Mouse (Mus musculus): ENCODE measurements around the gene Fbxo46. TPM values are rescaled to one million over a fixed set of nuclear protein-coding genes. Genes with fewer than 3 reads are reported as not detected.
A peak's percentile ranks its signal among the peaks of the same experiment; 100 is the strongest.

The Fbxo46 gene
- total RNA-seq, 2 experiments from 2014 or later: 2.3 to 3.0 TPM

DNA sequence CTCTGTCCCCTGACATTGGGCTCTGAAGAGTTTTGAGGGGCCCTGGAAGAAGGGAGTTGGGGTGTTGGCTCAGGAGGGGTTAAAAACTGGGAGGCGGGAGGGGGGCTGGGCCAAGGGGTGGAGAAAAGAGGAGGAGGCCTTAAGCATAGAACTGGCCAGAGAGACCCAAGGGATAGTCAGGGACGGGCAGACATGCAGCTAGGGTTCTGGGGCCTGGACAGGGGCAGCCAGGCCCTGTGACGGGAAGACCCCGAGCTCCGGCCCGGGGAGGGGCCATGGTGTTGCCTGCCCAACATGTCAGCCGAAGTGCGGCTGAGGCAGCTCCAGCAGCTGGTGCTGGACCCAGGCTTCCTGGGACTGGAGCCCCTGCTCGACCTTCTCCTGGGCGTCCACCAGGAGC, 36.0 kb upstream of the Fbxo46 start, which contains the start of gene Dmpk:
TSS of gene Dmpk (plus strand) at position 149 of the 400 bp plus-strand sequence.
- intact Hi-C loops (cut with DNase I): no loop called here
- H3K4me3 ChIP-seq: peak within 1 kb of the TSS; percentile 87
- peak within 1 kb of the TSS; percentile 99 for H3K27ac ChIP-seq
- peak; percentile 81 for DNase-seq
- no peak for TF ChIP-seq CTCF (IDR thresholded peaks at IDR 0.05)

DNA sequence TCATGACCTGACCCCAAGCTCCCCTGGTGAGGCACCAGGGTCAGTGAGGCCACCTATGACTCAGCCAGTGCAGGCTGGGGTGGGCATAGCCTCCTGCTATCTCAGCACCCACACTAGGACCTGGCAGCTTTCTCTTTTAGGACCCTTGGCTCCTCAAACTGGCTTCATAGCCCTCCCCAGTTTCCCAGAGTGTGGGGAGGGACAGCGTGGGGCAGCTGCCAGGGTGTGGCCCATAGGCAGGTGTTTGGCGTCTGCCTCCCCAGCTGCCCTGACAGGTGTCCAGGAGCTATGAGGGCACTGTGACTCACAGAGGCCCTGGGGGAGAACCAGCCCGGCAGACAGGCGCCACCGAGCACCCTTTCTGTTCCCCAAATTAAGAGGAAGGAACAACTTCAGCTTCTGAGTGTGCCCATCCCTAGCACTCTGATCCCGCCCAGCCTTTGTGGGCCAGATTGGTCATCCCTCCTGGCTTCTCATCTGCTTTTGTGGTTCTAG, 35.3 kb upstream of the Fbxo46 start:
- peak; percentile 92 for DNase-seq
- H3K27ac ChIP-seq: peak overlapping the region; percentile 99
- peak overlapping the region; percentile 87 for H3K4me3 ChIP-seq
- TF ChIP-seq CTCF (IDR thresholded peaks at IDR 0.05): no peak
- intact Hi-C loops (cut with DNase I): no loop called here

GRCm38 (mm10) chr7:19084921-19085473, 34.7 kb upstream of the Fbxo46 start:
- intact Hi-C loops (cut with DNase I): no loop called here
- Histone ChIP-seq H3K4me3 (peak overlapping the region; percentile 87), H3K27ac (peak overlapping the region; percentile 99)
- TF ChIP-seq CTCF (IDR thresholded peaks at IDR 0.05): no peak
- DNase-seq: peak; percentile 55

DNA sequence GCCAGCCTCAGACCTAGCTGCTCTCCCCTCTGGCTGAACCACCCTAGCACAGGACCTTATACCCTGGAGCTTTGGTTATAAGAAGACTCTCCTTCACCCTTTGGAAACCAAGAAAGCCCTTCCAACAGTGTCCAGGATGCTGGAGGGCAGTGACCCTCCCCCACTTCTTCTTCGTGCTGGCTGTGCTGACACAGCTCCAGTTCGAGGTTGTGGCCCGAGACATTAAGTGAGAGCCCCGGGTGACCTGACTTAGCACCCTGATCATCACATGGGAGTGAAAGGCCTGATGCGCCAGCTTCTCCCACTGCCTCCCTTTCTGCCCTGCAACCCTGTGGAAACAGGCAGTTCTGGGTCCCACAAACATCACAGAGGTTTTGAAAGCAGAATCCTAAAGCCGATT, 34.2 kb upstream of the Fbxo46 start:
- TF ChIP-seq CTCF (IDR thresholded peaks at IDR 0.05): no peak
- H3K27ac ChIP-seq: peak overlapping the region; percentile 99
- DNase-seq: no peak

GRCm38 (mm10) chr7:19086042-19086441, 33.6 kb upstream of the Fbxo46 start:
- Histone ChIP-seq H3K4me3 (peak overlapping the region; percentile 87), H3K27ac (peak overlapping the region; percentile 99)
- TF ChIP-seq CTCF (IDR thresholded peaks at IDR 0.05): no peak
- intact Hi-C loops (cut with DNase I): no loop called here
- DNase-seq: peak; percentile 77

More for the DNA sequence above, 34.2 kb upstream of the Fbxo46 start:
- intact Hi-C loops (cut with DNase I): no loop called here
- H3K4me3 ChIP-seq: peak overlapping the region; percentile 87

- intact Hi-C loops (cut with DNase I): no loop called here
- DNase-seq: peak; percentile 22
- no peak overlapping the region for H3K27ac ChIP-seq
- no peak for TF ChIP-seq CTCF (IDR thresholded peaks at IDR 0.05)
- no peak overlapping the region for H3K4me3 ChIP-seq
These were observed 32.9 kb upstream of the Fbxo46 start for GRCm38 (mm10) chr7:19086760-19087159.

- no peak overlapping the region for H3K4me3 ChIP-seq
- DNase-seq: peak; percentile 84
- intact Hi-C loops (cut with DNase I): loop anchor here (1.0 kb wide), 1 partner anchor 16 kb away; no protein-coding TSS in a partner anchor
- 0 out of 2 replicates have a peak overlapping the region, but pooled peaks have one; percentile 28 for H3K27ac ChIP-seq
- TF ChIP-seq CTCF (IDR thresholded peaks at IDR 0.05): peak; percentile 97
These were observed 30.8 kb upstream of the Fbxo46 start for GRCm38 (mm10) chr7:19088813-19089212.

DNA sequence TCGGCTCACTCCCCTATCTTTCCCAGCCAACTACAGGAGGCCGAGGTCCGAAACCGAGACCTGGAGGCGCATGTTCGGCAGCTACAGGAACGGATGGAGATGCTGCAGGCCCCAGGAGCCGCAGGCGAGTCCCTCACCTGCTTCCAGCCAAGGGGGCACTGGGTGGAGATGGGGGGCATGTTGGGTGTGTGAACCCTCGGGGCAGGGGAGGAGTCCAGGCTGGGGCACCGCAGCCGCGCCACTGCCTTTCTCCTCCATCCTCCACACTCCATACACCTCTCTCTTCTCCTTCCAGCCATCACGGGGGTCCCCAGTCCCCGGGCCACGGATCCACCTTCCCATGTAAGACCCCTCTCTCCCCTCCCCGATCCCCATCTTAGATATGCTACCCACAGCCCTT, 27.7 kb upstream of the Fbxo46 start:
- intact Hi-C loops (cut with DNase I): loop anchor here (5.0 kb wide), 1 partner anchor 85 kb away; no protein-coding TSS in a partner anchor
- peak; percentile 24 for DNase-seq
- TF ChIP-seq CTCF (IDR thresholded peaks at IDR 0.05): no peak
- Histone ChIP-seq H3K27ac (no peak overlapping the region), H3K4me3 (no peak overlapping the region)

DNA sequence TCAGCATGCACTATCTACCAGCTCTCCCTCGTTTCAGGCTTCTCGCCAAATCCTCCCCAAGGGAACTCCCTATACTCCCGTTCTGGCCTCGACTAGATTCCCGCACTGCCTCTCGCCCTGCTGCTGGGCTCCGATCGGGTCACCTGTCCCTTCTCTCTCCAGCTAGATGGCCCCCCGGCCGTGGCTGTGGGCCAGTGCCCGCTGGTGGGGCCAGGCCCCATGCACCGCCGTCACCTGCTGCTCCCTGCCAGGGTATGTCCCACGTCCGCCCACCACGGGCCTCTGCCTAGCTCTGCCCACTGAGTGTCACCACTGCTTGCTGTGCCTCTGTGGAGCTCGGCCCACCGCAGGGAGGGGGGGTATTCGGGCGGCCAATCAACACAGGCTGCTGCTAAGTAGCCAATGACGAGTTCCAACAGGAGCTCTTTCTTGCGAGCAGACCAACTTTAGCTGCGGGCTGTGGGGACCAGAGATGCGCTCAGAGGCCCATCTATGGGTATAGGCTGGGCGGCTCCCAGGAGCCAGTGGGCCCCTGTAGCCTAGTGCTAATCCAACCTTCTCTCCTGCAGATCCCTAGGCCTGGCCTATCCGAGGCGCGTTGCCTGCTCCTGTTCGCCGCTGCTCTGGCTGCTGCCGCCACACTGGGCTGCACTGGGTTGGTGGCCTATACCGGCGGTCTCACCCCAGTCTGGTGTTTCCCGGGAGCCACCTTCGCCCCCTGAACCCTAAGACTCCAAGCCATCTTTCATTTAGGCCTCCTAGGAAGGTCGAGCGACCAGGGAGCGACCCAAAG, 27.1 kb upstream of the Fbxo46 start:
- Histone ChIP-seq H3K27ac (peak overlapping the region; percentile 94), H3K4me3 (peak overlapping the region; percentile 90)
- intact Hi-C loops (cut with DNase I): loop anchor here (1.0 to 5.0 kb wide), 2 partner anchors 23 to 85 kb away; no protein-coding TSS in a partner anchor
- no peak for TF ChIP-seq CTCF (IDR thresholded peaks at IDR 0.05)
- DNase-seq: peak; percentile 71

DNA sequence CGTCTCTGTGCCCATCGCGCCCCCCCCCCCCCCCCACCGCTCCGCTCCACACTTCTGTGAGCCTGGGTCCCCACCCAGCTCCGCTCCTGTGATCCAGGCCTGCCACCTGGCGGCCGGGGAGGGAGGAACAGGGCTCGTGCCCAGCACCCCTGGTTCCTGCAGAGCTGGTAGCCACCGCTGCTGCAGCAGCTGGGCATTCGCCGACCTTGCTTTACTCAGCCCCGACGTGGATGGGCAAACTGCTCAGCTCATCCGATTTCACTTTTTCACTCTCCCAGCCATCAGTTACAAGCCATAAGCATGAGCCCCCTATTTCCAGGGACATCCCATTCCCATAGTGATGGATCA, 26.5 kb upstream of the Fbxo46 start:
- Histone ChIP-seq H3K4me3 (peak overlapping the region; percentile 90), H3K27ac (peak overlapping the region; percentile 94)
- DNase-seq: peak; percentile 93
- intact Hi-C loops (cut with DNase I): loop anchor here (1.0 to 5.0 kb wide), 2 partner anchors 24 to 86 kb away; no protein-coding TSS in a partner anchor
- peak; percentile 84 for TF ChIP-seq CTCF (IDR thresholded peaks at IDR 0.05)

DNA sequence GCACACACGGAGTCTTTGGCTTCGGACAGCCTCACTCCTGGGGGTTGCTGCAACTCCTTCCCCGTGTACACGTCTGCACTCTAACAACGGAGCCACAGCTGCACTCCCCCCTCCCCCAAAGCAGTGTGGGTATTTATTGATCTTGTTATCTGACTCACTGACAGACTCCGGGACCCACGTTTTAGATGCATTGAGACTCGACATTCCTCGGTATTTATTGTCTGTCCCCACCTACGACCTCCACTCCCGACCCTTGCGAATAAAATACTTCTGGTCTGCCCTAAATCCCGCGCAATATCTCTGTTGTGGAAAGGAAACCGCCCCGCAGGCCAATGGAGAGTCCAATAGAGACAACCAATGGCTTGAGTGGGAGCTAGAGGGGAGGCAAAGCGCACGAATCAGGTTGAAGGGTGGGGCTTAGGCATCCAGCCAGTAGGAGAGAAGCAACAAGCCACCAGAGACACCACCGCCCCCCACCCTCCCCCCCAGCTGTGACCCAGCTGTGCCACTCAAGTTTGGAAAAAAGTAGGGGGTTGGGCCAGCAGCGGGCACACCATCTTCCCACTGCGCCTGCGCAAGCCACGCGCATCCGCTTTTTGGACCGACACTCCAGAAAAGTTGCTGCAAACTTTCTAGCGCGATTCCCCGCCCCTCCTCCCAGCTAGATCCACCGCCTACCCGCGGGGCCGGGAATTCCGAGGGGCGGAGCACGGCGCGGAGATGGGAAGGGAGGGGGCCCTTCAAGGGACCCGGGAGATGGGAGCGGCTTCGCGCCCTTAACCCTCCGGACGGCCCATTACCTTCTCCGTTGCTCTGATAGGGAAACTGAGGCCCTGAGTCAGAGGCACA, 25.9 kb upstream of the Fbxo46 start:
- DNase-seq: peak; percentile 96
- Histone ChIP-seq H3K27ac (peak overlapping the region; percentile 94), H3K4me3 (peak overlapping the region; percentile 90)
- TF ChIP-seq CTCF (IDR thresholded peaks at IDR 0.05): no peak
- intact Hi-C loops (cut with DNase I): loop anchor here (1.0 to 5.0 kb wide), 2 partner anchors 24 to 86 kb away; no protein-coding TSS in a partner anchor

GRCm38 (mm10) chr7:19094471-19094825, 25.2 kb upstream of the Fbxo46 start, which contains the start of gene Six5:
TSS of gene Six5 (plus strand) at chr7:19094594.
- intact Hi-C loops (cut with DNase I): loop anchor here (5.0 kb wide), 1 partner anchor 87 kb away; no protein-coding TSS in a partner anchor
- DNase-seq: peak; percentile 83

More at GRCm38 (mm10) chr7:19094471-19094825, 25.2 kb upstream of the Fbxo46 start, which contains the start of gene Six5:
- TF ChIP-seq CTCF (IDR thresholded peaks at IDR 0.05): no peak
- peak within 1 kb of the TSS; percentile 90 for H3K4me3 ChIP-seq
- peak within 1 kb of the TSS; percentile 94 for H3K27ac ChIP-seq
